Mouse (Mus musculus) stomach, postnatal 0 days (tissue): ENCODE data around the gene Gzmd. TPM values are rescaled to one million over a fixed set of nuclear protein-coding genes. Genes with fewer than 3 reads are reported as not detected.

Experiments
- ATAC-seq: fragments of 200-750 bp; cut with Nextera tagmentation; 2 replicates; pipeline ENCODE4 v1.8.0; 2017; ENCODE audit not compliant: low FRiP score, low TSS enrichment
- DNase-seq: peaks from one replicate; pipeline ENCODE4 v3.0.0-alpha.2; 2016; ENCODE audit warnings: low spot score
- H3K27ac ChIP-seq: fragments of 300-500 bp; sonication (generic); replicated peaks from 2 replicates; pipeline ENCODE4 v1.5.1; 2014; ENCODE audit warnings: mild to moderate bottlenecking, control low read depth
- H3K27me3 ChIP-seq: fragments of 300-500 bp; sonication (generic); 2 replicates; pipeline ENCODE4 v1.6.1; 2014; ENCODE audit warnings: low read length; ENCODE audit not compliant: control insufficient read depth, insufficient read depth
- H3K36me3 ChIP-seq: fragments of 300-500 bp; sonication (generic); 2 replicates; pipeline ENCODE4 v1.6.1; 2014; ENCODE audit warnings: low read length, mixed read lengths; ENCODE audit not compliant: control insufficient read depth, insufficient read depth
- H3K4me1 ChIP-seq: fragments of 300-500 bp; sonication (generic); replicated peaks from 2 replicates; pipeline ENCODE4 v1.6.1; 2014; ENCODE audit warnings: antibody characterized with exemption; ENCODE audit not compliant: control insufficient read depth, insufficient read depth
- H3K4me2 ChIP-seq: fragments of 300-500 bp; sonication (generic); replicated peaks from 2 replicates; pipeline ENCODE4 v1.6.1; 2014; ENCODE audit warnings: low read depth, mild to moderate bottlenecking, control low read depth, moderate library complexity
- H3K4me3 ChIP-seq: fragments of 300-500 bp; sonication (generic); 2 replicates; pipeline ENCODE4 v1.5.1; 2014; ENCODE audit warnings: low read depth, low read length, control low read depth
- H3K9ac ChIP-seq: fragments of 300-500 bp; sonication (generic); 2 replicates; pipeline ENCODE4 v1.6.1; 2014; ENCODE audit warnings: mild to moderate bottlenecking, low read length, control low read depth, mixed read lengths
- H3K9me3 ChIP-seq: fragments of 300-500 bp; sonication (generic); 2 replicates; pipeline ENCODE4 v1.6.1; 2016; ENCODE audit warnings: low read length; ENCODE audit not compliant: control insufficient read depth
- CTCF ChIP-seq: IDR thresholded peaks from 2 replicates; pipeline ENCODE4 v1.5.1; 2016; ENCODE audit warnings: antibody characterized with exemption, low read depth, mild to moderate bottlenecking, moderate library complexity
- EP300 ChIP-seq: optimal IDR thresholded peaks from 2 replicates; pipeline ENCODE3; 2016; ENCODE audit warnings: antibody characterized with exemption
- WGBS: fragments of 180-500 bp; shearing (Covaris S2); extraction: QIAGEN DNeasy Blood & Tissue Kit; methylation state at CpG from one replicate; pipeline ENCODE4 v1.1.7; 2014; 5-methylcytosine and 5-hydroxymethylcytosine counted together
- polyA plus RNA-seq: library from polyadenylated mRNA; unstranded; fragments of >200 nt; fragmentation: Nextera tagmentation; extraction: Ambion mirVana; gene quantifications from 2 replicates; pipeline ENCODE4 v1.2.1, GENCODE M21; 2015

The Gzmd gene
- polyA plus RNA-seq, 1 experiment from 2014 or later = not detected

DNA sequence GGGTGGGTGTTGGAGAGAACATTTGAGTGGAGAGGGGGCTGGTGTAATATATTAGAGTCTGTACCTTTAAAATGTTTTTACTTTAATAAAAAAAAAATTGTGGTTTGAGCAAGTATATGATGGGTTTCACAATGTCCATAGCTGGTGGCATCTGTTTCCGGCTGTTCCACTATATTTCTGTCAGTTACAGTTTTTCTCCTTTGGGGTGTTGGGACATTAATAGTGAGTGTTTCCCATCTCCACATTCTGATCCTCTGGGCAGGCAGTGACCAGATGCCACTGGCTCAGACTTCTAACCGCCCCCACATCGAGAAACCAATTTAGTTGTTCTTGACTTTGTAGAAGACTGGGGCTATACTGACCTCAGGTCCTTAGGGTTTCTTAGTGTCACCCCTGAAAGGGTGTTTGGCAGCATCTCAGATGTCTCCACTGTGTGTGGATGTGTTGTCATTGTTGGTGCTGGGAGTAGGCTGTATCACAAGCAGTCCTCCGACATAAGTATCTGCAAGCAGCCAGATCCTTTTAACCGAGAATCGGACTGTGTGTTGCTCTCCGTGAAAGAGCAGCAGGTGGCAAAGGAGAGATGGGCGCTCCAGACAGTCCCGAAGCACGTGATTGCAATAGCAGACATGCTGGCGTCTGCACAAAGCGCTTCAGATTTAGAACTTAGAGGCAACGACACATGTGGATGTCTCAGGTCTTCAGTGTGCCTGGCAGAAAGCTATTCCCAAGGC lies 26.8 kb downstream of the Gzmd start:
- Histone ChIP-seq H3K4me1 (no peaks in the 10 kb centered on the region), H3K4me2 (no peak overlapping the region), H3K27ac (no peak overlapping the region), H3K27me3 (no peaks in the 10 kb centered on the region), H3K9me3 (no peaks in the 10 kb centered on the region), H3K36me3 (no peaks in the 10 kb centered on the region), H3K9ac (no peak overlapping the region), H3K4me3 (no peak overlapping the region)
- DNase-seq (no peak), ATAC-seq (no peak)
- no peak for TF ChIP-seq CTCF
- TF ChIP-seq EP300 = no peak
- 72% methylated on average over 13 of the region's 13 CpGs for WGBS

DNA sequence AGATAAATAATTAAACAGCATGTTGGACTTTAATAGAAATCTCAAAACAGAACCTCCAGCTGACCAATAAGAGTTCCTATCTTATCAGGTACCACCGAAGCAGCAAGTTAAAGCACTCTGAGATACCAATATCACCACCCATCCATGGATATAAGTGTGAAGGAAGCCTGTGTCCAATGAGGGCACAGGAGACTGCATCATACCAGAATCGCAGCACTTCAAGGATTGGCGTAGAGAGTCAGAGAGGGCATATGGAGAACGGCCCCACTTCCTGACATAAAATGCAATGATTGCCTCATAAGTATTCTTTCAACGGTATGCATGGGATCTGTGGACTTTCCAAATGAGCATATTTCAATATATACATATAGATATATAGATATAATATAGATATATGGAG lies 27.4 kb downstream of the Gzmd start:
- Histone ChIP-seq H3K4me2 (no peak overlapping the region), H3K9me3 (no peaks in the 10 kb centered on the region), H3K36me3 (no peaks in the 10 kb centered on the region), H3K4me3 (no peak overlapping the region), H3K27ac (no peak overlapping the region), H3K27me3 (no peaks in the 10 kb centered on the region), H3K4me1 (no peaks in the 10 kb centered on the region), H3K9ac (no peak overlapping the region)
- WGBS = 76% methylated on average over 5 of the region's 5 CpGs
- TF ChIP-seq EP300 (no peak), CTCF (no peak)
- no peak for DNase-seq
- ATAC-seq = no peak

DNA sequence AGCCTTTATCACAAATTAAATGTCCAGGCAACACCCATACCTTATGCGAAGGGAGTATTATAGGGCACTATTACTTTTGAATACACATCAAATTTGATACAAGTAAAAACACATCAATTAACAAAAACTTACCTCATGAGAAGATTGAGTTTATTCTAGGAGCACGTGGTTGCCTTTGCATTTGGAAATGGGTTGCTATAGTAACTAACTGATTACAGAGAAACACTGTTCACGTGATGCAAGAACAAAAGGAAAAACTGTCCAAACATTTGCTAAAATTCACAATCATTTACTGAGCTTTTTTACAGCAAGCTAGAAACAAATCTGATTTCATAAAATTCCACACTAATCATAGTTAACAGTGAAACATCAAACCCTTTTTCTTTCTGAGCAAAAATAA lies 29.0 kb downstream of the Gzmd start:
- 56% methylated on average over 3 of the region's 3 CpGs for WGBS
- no peak overlapping the region for H3K27ac ChIP-seq
- no peaks in the 10 kb centered on the region for H3K4me1 ChIP-seq
- no peaks in the 10 kb centered on the region for H3K9me3 ChIP-seq
- no peaks in the 10 kb centered on the region for H3K36me3 ChIP-seq
- H3K27me3 ChIP-seq = no peaks in the 10 kb centered on the region
- DNase-seq (no peak), ATAC-seq (no peak)
- no peak overlapping the region for H3K9ac ChIP-seq
- TF ChIP-seq EP300 = no peak
- no peak for TF ChIP-seq CTCF
- H3K4me2 ChIP-seq = no peak overlapping the region
- no peak overlapping the region for H3K4me3 ChIP-seq

DNA sequence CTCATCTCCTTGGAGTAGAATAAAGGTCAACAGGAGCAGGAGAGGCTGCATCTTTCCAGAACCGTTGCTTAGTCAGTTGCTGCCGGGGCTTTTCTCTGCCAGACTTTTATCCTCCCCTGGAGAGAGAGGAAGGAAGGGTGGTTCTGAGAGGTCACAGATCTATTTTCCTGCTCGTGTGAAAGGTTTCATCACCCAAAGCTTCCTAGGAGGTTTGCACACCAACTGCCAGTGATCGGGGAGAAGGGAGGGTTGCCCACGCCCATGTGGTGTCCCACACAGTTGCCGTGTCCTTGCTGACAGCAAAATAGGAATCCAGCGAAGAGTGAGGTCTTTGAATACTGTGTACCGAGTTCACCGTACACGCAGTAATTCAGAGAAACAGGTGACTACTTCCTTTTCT lies 30.0 kb downstream of the Gzmd start, which contains the start of gene Ctsg:
Ctsg (minus strand) TSS at position 189 of the 400 bp plus-strand sequence.
- Histone ChIP-seq H3K9ac (no peak within 1 kb of the TSS), H3K9me3 (no peaks in the 10 kb centered on the region), H3K4me1 (no peaks in the 10 kb centered on the region), H3K4me3 (no peak within 1 kb of the TSS), H3K36me3 (no peaks in the 10 kb centered on the region), H3K27ac (no peak within 1 kb of the TSS), H3K4me2 (no peak within 1 kb of the TSS), H3K27me3 (no peaks in the 10 kb centered on the region)
- 57% methylated on average over 10 of the region's 10 CpGs for WGBS
- DNase-seq = no peak
- no peak for ATAC-seq
- no peak for TF ChIP-seq CTCF
- no peak for TF ChIP-seq EP300

DNA sequence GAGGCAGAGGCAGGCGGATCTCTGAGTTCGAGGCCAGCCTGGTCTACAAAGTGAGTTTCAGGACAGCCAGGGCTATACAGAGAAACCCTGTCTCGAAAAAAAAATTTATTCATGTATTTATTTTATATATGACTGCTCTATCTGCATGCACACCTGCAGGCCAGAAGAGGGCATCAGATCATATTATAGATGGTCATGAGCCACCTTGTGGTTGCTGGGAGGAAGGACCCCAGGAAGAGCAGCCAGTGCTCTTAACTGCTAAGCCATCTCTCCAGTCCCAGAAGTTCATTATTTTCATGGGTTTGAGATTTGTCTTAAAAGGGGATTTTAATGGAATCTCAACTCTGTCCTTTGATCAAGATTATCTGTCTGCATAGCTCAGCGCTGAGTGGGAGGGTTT lies 33.5 kb downstream of the Gzmd start:
- H3K9ac ChIP-seq = no peak overlapping the region
- no peak for ATAC-seq
- no peaks in the 10 kb centered on the region for H3K4me1 ChIP-seq
- no peaks in the 10 kb centered on the region for H3K9me3 ChIP-seq
- no peak overlapping the region for H3K4me2 ChIP-seq
- no peak overlapping the region for H3K27ac ChIP-seq
- no peak for DNase-seq
- TF ChIP-seq CTCF = peak; percentile 74
- no peak for TF ChIP-seq EP300
- no peaks in the 10 kb centered on the region for H3K36me3 ChIP-seq
- H3K27me3 ChIP-seq = no peaks in the 10 kb centered on the region
- WGBS = 76% methylated on average over 4 of the region's 4 CpGs
- H3K4me3 ChIP-seq = no peak overlapping the region

DNA sequence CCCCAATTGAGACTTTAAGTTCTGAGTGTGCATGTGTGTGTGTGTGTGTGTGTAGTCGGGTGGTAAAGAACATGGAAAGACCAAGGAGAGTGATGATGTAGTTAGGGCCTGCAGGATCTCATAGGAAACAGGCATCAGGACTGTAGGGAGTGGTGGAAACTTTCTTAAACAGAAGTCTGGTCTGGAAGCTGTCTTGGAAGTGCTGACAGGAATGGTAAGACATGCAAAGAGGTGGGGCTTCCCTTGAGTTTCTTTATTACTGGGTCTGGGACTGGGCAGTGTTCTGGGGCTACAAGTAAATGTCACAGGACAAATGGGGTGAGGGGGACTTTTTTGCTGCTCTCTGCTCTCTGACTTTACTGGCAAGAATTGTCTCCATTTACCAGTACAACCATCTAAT lies 34.8 kb downstream of the Gzmd start:
- Histone ChIP-seq H3K36me3 (no peaks in the 10 kb centered on the region), H3K9ac (no peak overlapping the region), H3K4me3 (no peak overlapping the region), H3K27me3 (no peaks in the 10 kb centered on the region), H3K27ac (no peak overlapping the region), H3K4me2 (no peak overlapping the region), H3K9me3 (no peaks in the 10 kb centered on the region), H3K4me1 (no peaks in the 10 kb centered on the region)
- WGBS = 75% methylated on average over 1 of the region's 1 CpGs
- DNase-seq (no peak), ATAC-seq (no peak)
- TF ChIP-seq CTCF (no peak), EP300 (no peak)
